Mouse (Mus musculus) hindbrain, embryonic 12.5 days (tissue): ENCODE measurements around the gene Rbfox3. TPM values are rescaled to one million over a fixed set of nuclear protein-coding genes. Genes with fewer than 3 reads are reported as not detected.

Source experiments
- ATAC-seq: fragments of 200-750 bp; cut with Nextera tagmentation; 2 replicates; pipeline ENCODE4 v1.8.0; 2017; ENCODE audit warnings: moderate TSS enrichment; ENCODE audit not compliant: low FRiP score
- H3K27ac ChIP-seq: fragments of 300-500 bp; sonication (generic); 2 replicates; pipeline ENCODE4 v1.5.1; 2016; ENCODE audit warnings: mild to moderate bottlenecking
- H3K27me3 ChIP-seq: fragments of 300-500 bp; sonication (generic); 2 replicates; pipeline ENCODE4 v1.6.1; 2016; ENCODE audit warnings: mild to moderate bottlenecking
- H3K36me3 ChIP-seq: fragments of 300-500 bp; sonication (generic); 2 replicates; pipeline ENCODE4 v1.6.1; 2016; ENCODE audit warnings: mild to moderate bottlenecking
- H3K4me1 ChIP-seq: fragments of 300-500 bp; sonication (generic); 2 replicates; pipeline ENCODE4 v1.6.1; 2016
- H3K4me2 ChIP-seq: fragments of 300-500 bp; sonication (generic); replicated peaks from 2 replicates; pipeline ENCODE4 v1.6.1; 2016; ENCODE audit warnings: mild to moderate bottlenecking
- H3K4me3 ChIP-seq: fragments of 300-500 bp; sonication (generic); 2 replicates; pipeline ENCODE4 v1.5.1; 2016; ENCODE audit warnings: mild to moderate bottlenecking
- H3K9ac ChIP-seq: fragments of 300-500 bp; sonication (generic); 2 replicates; pipeline ENCODE4 v1.6.1; 2016; ENCODE audit warnings: mild to moderate bottlenecking, moderate library complexity
- H3K9me3 ChIP-seq: fragments of 300-500 bp; sonication (generic); replicated peaks from 2 replicates; pipeline ENCODE4 v1.6.1; 2016; ENCODE audit warnings: mild to moderate bottlenecking
- WGBS: fragments of 180-500 bp; shearing (Covaris S2); methylation state at CpG from one replicate; pipeline ENCODE4 v1.1.7; 2016; 5-methylcytosine and 5-hydroxymethylcytosine counted together
- polyA plus RNA-seq: library from polyadenylated mRNA; unstranded; fragments of >200 nt; fragmentation: Nextera tagmentation; extraction: Ambion mirVana; gene quantifications from 2 replicates; pipeline ENCODE4 v1.2.1, GENCODE M21; 2016

Gene Rbfox3
- polyA plus RNA-seq, 1 experiment from 2014 or later = 26.5 TPM

DNA sequence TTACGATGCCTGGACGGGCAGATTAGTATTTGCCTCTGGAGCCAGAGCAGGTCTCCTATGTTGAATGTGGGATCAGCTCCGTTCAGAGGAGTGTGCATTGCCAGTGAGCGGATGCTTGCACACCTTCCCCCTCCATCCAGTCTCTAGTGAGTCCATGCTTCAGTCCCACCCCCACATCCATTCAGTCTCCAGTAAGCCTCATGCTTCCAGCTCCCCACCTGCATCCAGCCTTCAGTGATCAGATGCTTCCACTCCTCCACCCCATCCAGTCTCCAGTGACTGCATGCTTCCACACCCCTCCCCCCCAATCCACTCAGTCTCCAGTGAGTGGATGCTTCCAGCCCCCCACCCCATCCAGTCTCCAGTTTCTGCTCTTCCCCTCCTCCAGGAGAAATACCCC, 297.3 kb downstream of the Rbfox3 start:
- no peaks in the 10 kb centered on the region for H3K9me3 ChIP-seq
- H3K27ac ChIP-seq = no peak overlapping the region
- peaks cover 9% of the 10 kb centered on the region for H3K4me1 ChIP-seq
- H3K4me3 ChIP-seq = no peak overlapping the region
- H3K36me3 ChIP-seq = no peaks in the 10 kb centered on the region
- peaks cover 12% of the 10 kb centered on the region for H3K27me3 ChIP-seq
- no peak overlapping the region for H3K4me2 ChIP-seq
- H3K9ac ChIP-seq = no peak overlapping the region; the same call in 1 of the 2 replicates
- ATAC-seq = no peak
- WGBS = 83% methylated on average over 4 of the region's 4 CpGs

GRCm38 (mm10) chr11:118610128-118610527, 301.3 kb downstream of the Rbfox3 start:
- peaks cover 9% of the 10 kb centered on the region for H3K4me1 ChIP-seq
- peaks cover 16% of the 10 kb centered on the region for H3K27me3 ChIP-seq
- no peak overlapping the region for H3K9ac ChIP-seq
- WGBS = under 1% methylated on average over 13 of the region's 14 CpGs
- H3K27ac ChIP-seq = no peak overlapping the region
- no peak overlapping the region for H3K4me3 ChIP-seq
- no peaks in the 10 kb centered on the region for H3K36me3 ChIP-seq
- peak overlapping the region; percentile 25 for H3K4me2 ChIP-seq
- no peak for ATAC-seq
- no peaks in the 10 kb centered on the region for H3K9me3 ChIP-seq

- Histone ChIP-seq H3K4me3 (no peak overlapping the region), H3K4me1 (peaks cover 10% of the 10 kb centered on the region), H3K27me3 (peaks cover 16% of the 10 kb centered on the region), H3K9me3 (no peaks in the 10 kb centered on the region), H3K9ac (no peak overlapping the region), H3K36me3 (no peaks in the 10 kb centered on the region), H3K27ac (no peak overlapping the region), H3K4me2 (peak overlapping the region; percentile 25; the same call in 1 of the 2 replicates)
- no peak for ATAC-seq
- 11% methylated on average over 17 of the region's 17 CpGs for WGBS
These were observed 302.0 kb downstream of the Rbfox3 start for GRCm38 (mm10) chr11:118609236-118610000.

DNA sequence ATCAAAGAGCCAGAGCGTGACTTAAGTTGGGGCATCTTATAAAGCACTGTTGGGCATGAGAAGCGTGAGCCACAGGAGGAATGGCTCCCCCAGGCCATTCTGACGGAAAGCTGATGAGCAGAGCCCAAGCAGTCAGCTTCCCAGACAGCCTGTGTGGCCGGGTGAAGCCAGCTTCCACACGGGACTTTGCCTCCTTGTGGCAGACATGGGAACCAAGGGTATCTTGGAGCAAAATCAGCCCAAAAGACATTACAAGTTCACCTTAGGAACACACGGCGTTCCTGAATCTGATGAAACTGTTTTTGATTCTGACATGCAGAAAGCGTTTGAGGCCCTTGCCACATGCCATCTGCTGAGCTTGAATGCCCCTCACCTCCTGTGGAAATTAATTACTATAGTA, 303.5 kb downstream of the Rbfox3 start:
- H3K9ac ChIP-seq = no peak overlapping the region
- 45% methylated on average over 8 of the region's 8 CpGs for WGBS
- ATAC-seq = no peak
- H3K27ac ChIP-seq = no peak overlapping the region
- no peaks in the 10 kb centered on the region for H3K36me3 ChIP-seq
- H3K4me1 ChIP-seq = peaks cover 22% of the 10 kb centered on the region
- no peak overlapping the region for H3K4me2 ChIP-seq
- no peaks in the 10 kb centered on the region for H3K9me3 ChIP-seq
- peaks cover 16% of the 10 kb centered on the region for H3K27me3 ChIP-seq
- no peak overlapping the region for H3K4me3 ChIP-seq

DNA sequence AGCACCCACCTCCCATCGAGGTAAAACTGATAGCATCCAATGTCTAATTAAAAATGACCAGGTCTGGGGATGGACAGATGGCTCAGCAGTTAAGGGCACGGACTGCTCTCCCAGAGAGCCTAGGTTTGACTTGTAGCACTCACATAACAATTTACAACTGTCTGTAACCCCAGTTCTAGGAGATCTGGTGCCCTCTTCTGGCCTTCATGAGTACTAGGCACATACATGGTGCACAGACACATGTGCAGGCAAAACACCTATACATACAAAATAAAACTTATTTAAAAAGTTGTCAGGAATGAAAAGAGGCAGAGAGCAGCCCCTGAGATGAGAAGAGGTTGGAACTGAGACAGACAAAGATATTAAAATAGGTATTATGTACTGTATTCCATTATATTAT, 305.8 kb downstream of the Rbfox3 start:
- H3K4me3 ChIP-seq = no peak overlapping the region
- no peaks in the 10 kb centered on the region for H3K36me3 ChIP-seq
- 86% methylated on average over 2 of the region's 2 CpGs for WGBS
- H3K9me3 ChIP-seq = no peaks in the 10 kb centered on the region
- no peak overlapping the region for H3K9ac ChIP-seq
- no peak for ATAC-seq
- H3K4me2 ChIP-seq = no peak overlapping the region
- H3K27ac ChIP-seq = no peak overlapping the region
- H3K27me3 ChIP-seq = peaks cover 10% of the 10 kb centered on the region
- peaks cover 31% of the 10 kb centered on the region for H3K4me1 ChIP-seq

GRCm38 (mm10) chr11:118604206-118604605, 307.2 kb downstream of the Rbfox3 start:
- Histone ChIP-seq H3K9me3 (no peaks in the 10 kb centered on the region), H3K27me3 (peaks cover 8% of the 10 kb centered on the region), H3K36me3 (no peaks in the 10 kb centered on the region), H3K9ac (no peak overlapping the region), H3K27ac (no peak overlapping the region; the same call in 1 of the 2 replicates), H3K4me2 (no peak overlapping the region), H3K4me3 (no peak overlapping the region), H3K4me1 (peaks cover 32% of the 10 kb centered on the region)
- 69% methylated on average over 6 of the region's 6 CpGs for WGBS
- ATAC-seq = no peak

GRCm38 (mm10) chr11:118603126-118603525, 308.3 kb downstream of the Rbfox3 start:
- no peak for ATAC-seq
- no peak overlapping the region for H3K9ac ChIP-seq

GRCm38 (mm10) chr11:118601484-118601883, 309.9 kb downstream of the Rbfox3 start:
- peaks cover 32% of the 10 kb centered on the region for H3K4me1 ChIP-seq
- 56% methylated on average over 9 of the region's 9 CpGs for WGBS

More at GRCm38 (mm10) chr11:118603126-118603525, 308.3 kb downstream of the Rbfox3 start:
- no peaks in the 10 kb centered on the region for H3K9me3 ChIP-seq
- no peak overlapping the region for H3K4me2 ChIP-seq
- no peaks in the 10 kb centered on the region for H3K36me3 ChIP-seq
- peaks cover 32% of the 10 kb centered on the region for H3K4me1 ChIP-seq
- H3K4me3 ChIP-seq = no peak overlapping the region
- WGBS = 3% methylated on average over 10 of the region's 10 CpGs
- H3K27ac ChIP-seq = no peak overlapping the region
- peaks cover 6% of the 10 kb centered on the region for H3K27me3 ChIP-seq

GRCm38 (mm10) chr11:118600168-118600567, 311.2 kb downstream of the Rbfox3 start:
- no peaks in the 10 kb centered on the region for H3K9me3 ChIP-seq
- H3K36me3 ChIP-seq = no peaks in the 10 kb centered on the region
- peak overlapping the region; percentile 67 for H3K27ac ChIP-seq
- H3K4me1 ChIP-seq = peaks cover 32% of the 10 kb centered on the region
- 2% methylated on average over 9 of the region's 9 CpGs for WGBS
- H3K4me3 ChIP-seq = no peak overlapping the region
- peak; percentile 71 for ATAC-seq
- H3K27me3 ChIP-seq = peaks cover 8% of the 10 kb centered on the region
- H3K9ac ChIP-seq = peak overlapping the region; percentile 39
- peak overlapping the region; percentile 25; the same call in 1 of the 2 replicates for H3K4me2 ChIP-seq

More at GRCm38 (mm10) chr11:118601484-118601883, 309.9 kb downstream of the Rbfox3 start:
- H3K36me3 ChIP-seq = no peaks in the 10 kb centered on the region
- no peak overlapping the region for H3K4me2 ChIP-seq
- no peaks in the 10 kb centered on the region for H3K9me3 ChIP-seq
- no peak for ATAC-seq
- H3K27ac ChIP-seq = no peak overlapping the region
- no peak overlapping the region for H3K9ac ChIP-seq
- H3K4me3 ChIP-seq = no peak overlapping the region
- peaks cover 8% of the 10 kb centered on the region for H3K27me3 ChIP-seq

DNA sequence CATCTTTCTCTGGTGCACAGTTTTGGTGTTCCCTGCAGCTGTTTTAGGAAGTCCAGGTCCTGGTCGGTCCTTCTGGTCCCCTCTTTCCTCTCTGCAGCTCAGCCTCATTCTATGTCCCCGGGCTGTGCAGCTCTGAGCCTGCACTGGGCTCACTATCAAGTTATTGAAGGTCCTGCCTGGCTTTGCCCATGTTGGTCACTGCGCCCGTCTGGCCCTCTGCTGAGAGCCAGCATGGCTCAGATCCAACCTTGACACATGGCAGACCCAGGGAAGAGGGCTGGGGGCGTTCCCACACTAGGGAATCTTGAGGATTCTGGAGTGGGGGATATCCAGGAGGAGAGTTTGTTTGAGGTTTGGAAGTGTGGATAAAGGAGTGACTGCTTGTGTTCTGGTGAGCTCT, 312.7 kb downstream of the Rbfox3 start:
- H3K27me3 ChIP-seq = peaks cover 8% of the 10 kb centered on the region
- H3K9ac ChIP-seq = no peak overlapping the region
- no peaks in the 10 kb centered on the region for H3K9me3 ChIP-seq
- ATAC-seq = no peak
- H3K4me3 ChIP-seq = no peak overlapping the region
- peaks cover 26% of the 10 kb centered on the region for H3K4me1 ChIP-seq
- no peak overlapping the region for H3K27ac ChIP-seq
- H3K4me2 ChIP-seq = no peak overlapping the region
- 68% methylated on average over 5 of the region's 5 CpGs for WGBS
- H3K36me3 ChIP-seq = no peaks in the 10 kb centered on the region

DNA sequence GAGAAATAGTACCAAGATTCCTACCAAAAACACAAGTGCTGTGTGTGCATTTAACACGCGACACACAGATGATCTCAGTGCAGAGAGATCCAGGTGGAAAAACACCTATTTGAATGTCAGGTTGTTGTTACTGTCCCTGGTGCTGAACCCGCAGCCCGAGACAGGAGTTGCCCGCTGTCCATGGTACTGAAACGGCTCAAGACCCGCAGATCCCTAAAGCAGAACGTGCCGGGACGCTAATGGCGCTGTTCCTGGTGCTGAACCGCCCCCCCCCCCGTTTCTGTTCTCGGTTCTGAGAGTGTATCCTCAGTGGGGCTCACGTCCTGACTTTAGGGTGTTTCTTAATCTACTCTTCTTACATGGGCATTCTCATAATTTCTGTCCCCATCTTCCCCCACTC, 326.6 kb downstream of the Rbfox3 start:
- Histone ChIP-seq H3K27me3 (peaks cover 3% of the 10 kb centered on the region; the same call in 1 of the 2 replicates), H3K4me3 (no peak overlapping the region), H3K9ac (no peak overlapping the region), H3K36me3 (no peaks in the 10 kb centered on the region), H3K27ac (no peak overlapping the region), H3K4me1 (no peaks in the 10 kb centered on the region), H3K4me2 (no peak overlapping the region), H3K9me3 (no peaks in the 10 kb centered on the region)
- ATAC-seq = no peak
- 8% methylated on average over 15 of the region's 15 CpGs for WGBS

DNA sequence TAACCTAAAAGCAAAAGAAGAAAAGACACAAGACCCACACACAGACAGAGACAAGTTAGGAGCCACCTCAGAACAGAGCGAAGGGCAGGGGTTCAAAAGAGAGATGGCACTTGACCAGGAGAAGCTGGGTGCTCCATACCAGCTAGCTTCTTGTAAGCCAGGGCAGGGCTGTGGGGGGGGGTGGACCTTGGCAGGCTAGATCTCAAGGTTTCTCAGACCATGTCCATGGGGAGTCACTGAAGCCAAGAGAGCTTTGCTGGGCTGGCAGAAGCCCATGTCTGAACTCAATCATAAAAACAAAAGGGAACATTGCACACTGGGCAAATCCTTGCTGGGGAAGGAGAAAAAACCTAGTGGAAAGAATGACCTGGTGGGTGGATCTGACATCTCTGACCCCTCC, 327.4 kb downstream of the Rbfox3 start:
- Histone ChIP-seq H3K27ac (no peak overlapping the region), H3K4me3 (no peak overlapping the region), H3K4me2 (no peak overlapping the region), H3K9ac (no peak overlapping the region), H3K4me1 (no peaks in the 10 kb centered on the region), H3K36me3 (no peaks in the 10 kb centered on the region), H3K9me3 (no peaks in the 10 kb centered on the region), H3K27me3 (peaks cover 3% of the 10 kb centered on the region; the same call in 1 of the 2 replicates)
- ATAC-seq = no peak
- WGBS = 91% methylated on average over 1 of the region's 1 CpGs

DNA sequence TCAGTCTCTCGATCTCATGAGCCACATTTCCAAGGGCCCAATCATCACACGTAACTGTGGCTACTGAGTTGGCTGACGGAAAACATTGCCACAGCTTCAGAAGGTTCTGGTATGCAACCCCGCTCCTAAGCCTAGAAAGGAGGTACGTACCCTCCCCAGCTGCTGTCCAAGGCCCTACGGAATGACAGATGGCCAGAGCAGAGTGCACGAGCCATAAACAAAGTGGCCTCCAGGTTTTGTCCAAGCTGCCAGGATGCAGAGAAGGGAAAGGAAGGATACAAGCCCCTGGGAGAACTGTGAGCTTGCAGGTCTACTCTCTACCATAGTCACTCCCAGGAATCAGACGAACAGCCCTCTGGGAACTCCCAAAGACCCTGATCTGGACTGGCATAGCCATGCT, 327.8 kb downstream of the Rbfox3 start:
- Histone ChIP-seq H3K36me3 (no peaks in the 10 kb centered on the region), H3K27me3 (peaks cover 3% of the 10 kb centered on the region; the same call in 1 of the 2 replicates), H3K4me1 (no peaks in the 10 kb centered on the region), H3K9ac (no peak overlapping the region), H3K4me2 (no peak overlapping the region), H3K4me3 (no peak overlapping the region), H3K9me3 (no peaks in the 10 kb centered on the region), H3K27ac (no peak overlapping the region)
- no peak for ATAC-seq
- 83% methylated on average over 8 of the region's 8 CpGs for WGBS
